ENCODE assay signal across 8 mouse cellular contexts in genomic region chr5:117357478-117358247, GRCm38 (mm10). TPM values are rescaled to one million over a fixed set of nuclear protein-coding genes. Genes with fewer than 3 reads are reported as not detected.
A peak's percentile ranks its signal among the peaks of the same experiment; 100 is the strongest.
DNase-seq lines count a peak whose midpoint lies in the region; ATAC-seq and TF ChIP-seq lines count a peak whose summit lies in the region.

No protein-coding gene starts in this region.

- no peak for TF ChIP-seq CTCF in spleen, adult 2 months (IDR thresholded peaks at IDR 0.05; ENCODE audit: extremely low read depth, insufficient read depth, insufficient read length, insufficient replicate concordance)

- peak overlapping the region; percentile 94 for H3K9ac ChIP-seq in hindbrain, embryonic 11.5 days (ENCODE audit: low read depth, low read length)
- peak overlapping the region; percentile 88 for H3K9ac ChIP-seq in liver, embryonic 13.5 days
- H3K9ac ChIP-seq in neural tube, embryonic 12.5 days = peak overlapping the region; percentile 94

- TF ChIP-seq POLR2A in spleen, adult 2 months (IDR thresholded peaks at IDR 0.05; ENCODE audit: low read depth, low read length) = no peak

- H3K4me2 ChIP-seq in hindbrain, embryonic 11.5 days (replicated peaks; ENCODE audit: low read depth, low read length) = peak overlapping the region; percentile 86
- peak overlapping the region; percentile 96 for H3K4me2 ChIP-seq in liver, embryonic 13.5 days
- H3K4me2 ChIP-seq in neural tube, embryonic 12.5 days (replicated peaks) = peak overlapping the region; percentile 89

- H3K4me3 ChIP-seq in spleen, adult 2 months (ENCODE audit: extremely low read depth, insufficient read depth, insufficient read length) = peak overlapping the region; percentile 85
- peak overlapping the region; percentile 93 for H3K4me3 ChIP-seq in hindbrain, embryonic 11.5 days (ENCODE audit: low read depth, low read length)
- H3K4me3 ChIP-seq in liver, embryonic 13.5 days (replicated peaks) = peak overlapping the region; percentile 92
- H3K4me3 ChIP-seq in neural tube, embryonic 12.5 days = peak overlapping the region; percentile 94

- no peaks in the 10 kb centered on the region for H3K9me3 ChIP-seq in hindbrain, embryonic 11.5 days (ENCODE audit: control insufficient read depth, low read length)
- no peaks in the 10 kb centered on the region for H3K9me3 ChIP-seq in liver, embryonic 13.5 days (replicated peaks)
- H3K9me3 ChIP-seq in neural tube, embryonic 12.5 days = no peaks in the 10 kb centered on the region

- H3K4me1 ChIP-seq in spleen, adult 2 months (ENCODE audit: control insufficient read depth, insufficient read depth, insufficient read length) = peaks cover 13% of the 10 kb centered on the region; the same call in 1 of the 2 replicates
- peaks cover 2% of the 10 kb centered on the region; the same call in 1 of the 2 replicates for H3K4me1 ChIP-seq in hindbrain, embryonic 11.5 days (replicated peaks; ENCODE audit: control insufficient read depth, insufficient read depth, low read length)
- peaks cover 63% of the 10 kb centered on the region for H3K4me1 ChIP-seq in liver, embryonic 13.5 days (replicated peaks)
- H3K4me1 ChIP-seq in neural tube, embryonic 12.5 days = peaks cover 34% of the 10 kb centered on the region

- ATAC-seq in erythroblast, adult 5-6 weeks (replicated peaks; ENCODE audit: low FRiP score, poor library complexity, severe bottlenecking) = peak; percentile 68
- peak; percentile 70 for ATAC-seq in hindbrain, embryonic 11.5 days (ENCODE audit: low FRiP score)
- peak; percentile 66 for ATAC-seq in liver, embryonic 13.5 days (ENCODE audit: low read depth)
- ATAC-seq in neural tube, embryonic 12.5 days (ENCODE audit: low FRiP score, low read depth) = peak; percentile 53

- no peaks in the 10 kb centered on the region for H3K36me3 ChIP-seq in spleen, adult 2 months (ENCODE audit: control insufficient read depth, insufficient read depth, low read length)
- H3K36me3 ChIP-seq in hindbrain, embryonic 11.5 days (ENCODE audit: control insufficient read depth, insufficient read depth, low read length) = no peaks in the 10 kb centered on the region
- H3K36me3 ChIP-seq in liver, embryonic 13.5 days = no peaks in the 10 kb centered on the region
- no peaks in the 10 kb centered on the region for H3K36me3 ChIP-seq in neural tube, embryonic 12.5 days

- H3K27me3 ChIP-seq in spleen, adult 2 months (ENCODE audit: control insufficient read depth, insufficient read depth, low read length) = no peaks in the 10 kb centered on the region
- no peaks in the 10 kb centered on the region for H3K27me3 ChIP-seq in hindbrain, embryonic 11.5 days (ENCODE audit: control insufficient read depth, insufficient read depth, low read length)
- peaks cover 41% of the 10 kb centered on the region for H3K27me3 ChIP-seq in liver, embryonic 13.5 days
- 0 out of 2 replicates have a peak, but pooled peaks cover 2% of the 10 kb centered on the region for H3K27me3 ChIP-seq in neural tube, embryonic 12.5 days (replicated peaks)

- H3K27ac ChIP-seq in spleen, adult 2 months (ENCODE audit: insufficient read depth, low read length) = peak overlapping the region; percentile 68
- peak overlapping the region; percentile 93 for H3K27ac ChIP-seq in hindbrain, embryonic 11.5 days (ENCODE audit: low read depth, low read length)
- H3K27ac ChIP-seq in liver, embryonic 13.5 days = peak overlapping the region; percentile 83
- H3K27ac ChIP-seq in neural tube, embryonic 12.5 days = peak overlapping the region; percentile 89

- DNase-seq in spleen, adult 2 months (ENCODE audit: low read depth in 1 of 2, low spot score in 2 of 2) = no peak
- no peak for DNase-seq in spleen, adult 18-20 months
- peak; percentile 26 to 42 for DNase-seq in adrenal gland, postnatal 36 days
- DNase-seq in hindbrain, embryonic 11.5 days (ENCODE audit: low spot score) = peak; percentile 62
- DNase-seq in liver, embryonic 13.5 days = peak; percentile 43
- DNase-seq in left cerebral cortex, adult 11 months (ENCODE audit: low spot score) = no peak

- WGBS in spleen, adult 2 months = 3% methylated on average over 43 of the region's 49 CpGs
- WGBS in hindbrain, embryonic 11.5 days = under 1% methylated on average over 41 of the region's 49 CpGs
- WGBS in liver, embryonic 13.5 days (ENCODE audit: insufficient replicate concordance) = under 1% methylated on average over 48 of the region's 49 CpGs
- WGBS in neural tube, embryonic 12.5 days = 1% methylated on average over 47 of the region's 49 CpGs

RNA-seq across cellular contexts. Expression of gene Wsb2, which starts 0.6 kb away (rescaled TPM):
- 43.4 and 56.1 TPM in 2 replicates for polyA plus RNA-seq in spleen, adult 2 months (2012; rRNA removed)
- 100 to 1,000 TPM; 134 to 135 TPM for total RNA-seq in adrenal gland, postnatal 36 days (2021)
- 2.9 and 5.6 TPM in 2 replicates for total RNA-seq in erythroblast, adult 5-6 weeks (2015; ENCODE audit: low replicate concordance)
- 3.1 and 4.2 TPM in 2 replicates for total RNA-seq in erythroblast, adult 5-6 weeks (2017; ENCODE audit: low replicate concordance)
- 88.9 and 98.0 TPM in 2 replicates for polyA plus RNA-seq in hindbrain, embryonic 11.5 days (2014; fragmentation: Nextera tagmentation; extraction: Ambion mirVana)
- polyA plus RNA-seq in liver, embryonic 13.5 days (2015; fragmentation: Nextera tagmentation; extraction: Ambion mirVana) = 19.4 and 19.8 TPM in 2 replicates
- 138 and 140 TPM in 2 replicates for polyA plus RNA-seq in neural tube, embryonic 12.5 days (2016; fragmentation: Nextera tagmentation; extraction: Ambion mirVana)

RNA-seq across cellular contexts. Expression of gene Rfc5, which starts 31.2 kb away (rescaled TPM):
- polyA plus RNA-seq in spleen, adult 2 months (2012; rRNA removed) = 15.7 and 18.7 TPM in 2 replicates
- total RNA-seq in adrenal gland, postnatal 36 days (2021) = 1 to 10 TPM; 7.5 to 8.7 TPM
- 10.7 and 21.7 TPM in 2 replicates for total RNA-seq in erythroblast, adult 5-6 weeks (2015; ENCODE audit: low replicate concordance)
- total RNA-seq in erythroblast, adult 5-6 weeks (2017; ENCODE audit: low replicate concordance) = 12.1 and 15.8 TPM in 2 replicates
- 72.1 and 82.9 TPM in 2 replicates for polyA plus RNA-seq in hindbrain, embryonic 11.5 days (2014; fragmentation: Nextera tagmentation; extraction: Ambion mirVana)
- 69.9 and 71.9 TPM in 2 replicates for polyA plus RNA-seq in liver, embryonic 13.5 days (2015; fragmentation: Nextera tagmentation; extraction: Ambion mirVana)
- 52.1 and 53.4 TPM in 2 replicates for polyA plus RNA-seq in neural tube, embryonic 12.5 days (2016; fragmentation: Nextera tagmentation; extraction: Ambion mirVana)

RNA-seq across cellular contexts. Expression of gene Vsig10, which starts 38.8 kb away (rescaled TPM):
- polyA plus RNA-seq in spleen, adult 2 months (2012; rRNA removed) = 10.9 and 11.0 TPM in 2 replicates
- 10 to 100 TPM; 16.3 to 23.0 TPM for total RNA-seq in adrenal gland, postnatal 36 days (2021)
- 0.84 TPM in 1 of 2 replicates, not detected in the other for total RNA-seq in erythroblast, adult 5-6 weeks (2015; ENCODE audit: low replicate concordance)
- 0.70 and 2.7 TPM in 2 replicates for total RNA-seq in erythroblast, adult 5-6 weeks (2017; ENCODE audit: low replicate concordance)
- 1.3 and 2.0 TPM in 2 replicates for polyA plus RNA-seq in hindbrain, embryonic 11.5 days (2014; fragmentation: Nextera tagmentation; extraction: Ambion mirVana)
- 1.7 TPM in 2 replicates for polyA plus RNA-seq in liver, embryonic 13.5 days (2015; fragmentation: Nextera tagmentation; extraction: Ambion mirVana)
- polyA plus RNA-seq in neural tube, embryonic 12.5 days (2016; fragmentation: Nextera tagmentation; extraction: Ambion mirVana) = 2.4 and 2.8 TPM in 2 replicates

RNA-seq across cellular contexts. Expression of gene Ksr2, which starts 56.1 kb away (rescaled TPM):
- polyA plus RNA-seq in spleen, adult 2 months (2012; rRNA removed) = 0.30 and 0.43 TPM in 2 replicates
- 1 to 10 TPM; 2.5 to 3.9 TPM for total RNA-seq in adrenal gland, postnatal 36 days (2021)
- total RNA-seq in erythroblast, adult 5-6 weeks (2015; ENCODE audit: low replicate concordance) = 0.21 TPM in 1 of 2 replicates, not detected in the other
- under 0.01 TPM in 1 of 2 replicates, not detected in the other for total RNA-seq in erythroblast, adult 5-6 weeks (2017; ENCODE audit: low replicate concordance)
- 1.6 and 2.9 TPM in 2 replicates for polyA plus RNA-seq in hindbrain, embryonic 11.5 days (2014; fragmentation: Nextera tagmentation; extraction: Ambion mirVana)
- polyA plus RNA-seq in liver, embryonic 13.5 days (2015; fragmentation: Nextera tagmentation; extraction: Ambion mirVana) = 0.02 and 0.05 TPM in 2 replicates
- polyA plus RNA-seq in neural tube, embryonic 12.5 days (2016; fragmentation: Nextera tagmentation; extraction: Ambion mirVana) = 3.4 TPM in 2 replicates

Comparison
In these comparisons a context has a peak if more than half of its experiments do, and no peak if none do; other contexts are left out.
1. DNase-seq: peak in adrenal gland, postnatal 36 days (2 of 2), hindbrain, embryonic 11.5 days (single experiment) and liver, embryonic 13.5 days (single experiment); none in spleen, adult 2 months (0 of 2), spleen, adult 18-20 months (0 of 2) and left cerebral cortex, adult 11 months (single experiment).
2. Peak in every context shown above with its lines, with median percentiles within 50 percentile points of each other: H3K27ac ChIP-seq, H3K4me3 ChIP-seq, ATAC-seq, H3K4me2 ChIP-seq and H3K9ac ChIP-seq.